Mouse (Mus musculus): ENCODE measurements around the gene Olfr1316. TPM values are rescaled to one million over a fixed set of nuclear protein-coding genes. Genes with fewer than 3 reads are reported as not detected.

Gene Olfr1316
- not detected in 2 replicates for total RNA-seq (2012; rRNA removed)

- Histone ChIP-seq H3K9me3 (ENCODE audit: control insufficient read depth, insufficient read depth, low read depth, low read length) (no peaks in the 10 kb centered on the region), H3K27ac (ENCODE audit: insufficient read depth, low read depth, low read length, poor library complexity, severe bottlenecking) (no peak within 1 kb of the TSS), H3K9ac (ENCODE audit: insufficient read depth, low read depth, low read length, poor library complexity, severe bottlenecking) (no peak within 1 kb of the TSS), H3K4me1 (ENCODE audit: control insufficient read depth in 2 of 2, insufficient read depth in 2 of 2, low read length in 2 of 2, poor library complexity in 1 of 2) (no peaks in the 10 kb centered on the region), H3K36me3 (ENCODE audit: control insufficient read depth, insufficient read depth, low read length, poor library complexity, severe bottlenecking) (no peaks in the 10 kb centered on the region), H3K4me3 (ENCODE audit: insufficient read depth in 1 of 2, low read depth in 1 of 2, low read length in 2 of 2, poor library complexity in 1 of 2, severe bottlenecking in 1 of 2) (no peak within 1 kb of the TSS)
- no peak for TF ChIP-seq MAFK (IDR thresholded peaks at IDR 0.05; ENCODE audit: insufficient read depth, low read depth, low read length)
- no peak for TF ChIP-seq CHD2 (IDR thresholded peaks at IDR 0.05; ENCODE audit: low read depth, low read length)
- no peak for TF ChIP-seq ZNF384 (IDR thresholded peaks at IDR 0.05; ENCODE audit: low read depth, low read length)
- TF ChIP-seq ZC3H11A (IDR thresholded peaks at IDR 0.05; ENCODE audit: borderline replicate concordance, low read depth, low read length): no peak
- no peak for TF ChIP-seq HCFC1 (IDR thresholded peaks at IDR 0.05; ENCODE audit: borderline replicate concordance, insufficient read depth, low read length)
- in situ Hi-C loops (cut with MboI; ENCODE audit: low sequenced_read_pairs in 2 of 2, unreplicated experiment in 2 of 2): no loop called here
- DNase-seq (ENCODE audit: low read depth, low spot score): no peak
Observed at GRCm38 (mm10) chr2:112134877-112135276, at the start of gene Olfr1316. Olfr1316 (minus strand) TSS chr2:112134977.

GRCm38 (mm10) chr2:112153898-112154297, 19.1 kb upstream of the Olfr1316 start, which contains the start of gene Olfr1318:
Olfr1318 (plus strand) TSS chr2:112154198.
- Histone ChIP-seq H3K36me3 (ENCODE audit: control insufficient read depth, insufficient read depth, low read length, poor library complexity, severe bottlenecking) (no peaks in the 10 kb centered on the region), H3K4me3 (ENCODE audit: insufficient read depth in 1 of 2, low read depth in 1 of 2, low read length in 2 of 2, poor library complexity in 1 of 2, severe bottlenecking in 1 of 2) (no peak within 1 kb of the TSS), H3K27ac (ENCODE audit: insufficient read depth, low read depth, low read length, poor library complexity, severe bottlenecking) (no peak within 1 kb of the TSS), H3K9me3 (ENCODE audit: control insufficient read depth, insufficient read depth, low read depth, low read length) (peaks cover 1% of the 10 kb centered on the region; the same call in 1 of the 2 replicates), H3K9ac (ENCODE audit: insufficient read depth, low read depth, low read length, poor library complexity, severe bottlenecking) (no peak within 1 kb of the TSS), H3K4me1 (ENCODE audit: control insufficient read depth in 2 of 2, insufficient read depth in 2 of 2, low read length in 2 of 2, poor library complexity in 1 of 2) (no peaks in the 10 kb centered on the region)
- in situ Hi-C loops (cut with MboI; ENCODE audit: low sequenced_read_pairs in 2 of 2, unreplicated experiment in 2 of 2): no loop called here
- no peak for TF ChIP-seq MAFK (IDR thresholded peaks at IDR 0.05; ENCODE audit: insufficient read depth, low read depth, low read length)
- no peak for TF ChIP-seq HCFC1 (IDR thresholded peaks at IDR 0.05; ENCODE audit: borderline replicate concordance, insufficient read depth, low read length)
- no peak for TF ChIP-seq CHD2 (IDR thresholded peaks at IDR 0.05; ENCODE audit: low read depth, low read length)
- TF ChIP-seq ZC3H11A (IDR thresholded peaks at IDR 0.05; ENCODE audit: borderline replicate concordance, low read depth, low read length): no peak
- TF ChIP-seq ZNF384 (IDR thresholded peaks at IDR 0.05; ENCODE audit: low read depth, low read length): no peak
- no peak for DNase-seq (ENCODE audit: low read depth, low spot score)

- in situ Hi-C loops (cut with MboI; ENCODE audit: low sequenced_read_pairs in 2 of 2, unreplicated experiment in 2 of 2): no loop called here
- H3K4me1 ChIP-seq (ENCODE audit: control insufficient read depth in 2 of 2, insufficient read depth in 2 of 2, low read length in 2 of 2, poor library complexity in 1 of 2): no peaks in the 10 kb centered on the region
Observed at GRCm38 (mm10) chr2:112140029-112140428, 5.3 kb upstream of the Olfr1316 start, which contains the start of gene Olfr1317. Olfr1317 (plus strand) TSS chr2:112140329.

GRCm38 (mm10) chr2:112115340-112115739, 19.4 kb downstream of the Olfr1316 start, which contains the start of gene Olfr1315-ps1:
Olfr1315-ps1 (minus strand) TSS chr2:112115440.
- H3K4me1 ChIP-seq (ENCODE audit: control insufficient read depth in 2 of 2, insufficient read depth in 2 of 2, low read length in 2 of 2, poor library complexity in 1 of 2): no peaks in the 10 kb centered on the region
- TF ChIP-seq ZNF384 (IDR thresholded peaks at IDR 0.05; ENCODE audit: low read depth, low read length): no peak
- no peak for TF ChIP-seq MAFK (IDR thresholded peaks at IDR 0.05; ENCODE audit: insufficient read depth, low read depth, low read length)
- no peak for TF ChIP-seq HCFC1 (IDR thresholded peaks at IDR 0.05; ENCODE audit: borderline replicate concordance, insufficient read depth, low read length)
- no peak for TF ChIP-seq ZC3H11A (IDR thresholded peaks at IDR 0.05; ENCODE audit: borderline replicate concordance, low read depth, low read length)
- TF ChIP-seq CHD2 (IDR thresholded peaks at IDR 0.05; ENCODE audit: low read depth, low read length): no peak
- H3K4me3 ChIP-seq (ENCODE audit: insufficient read depth in 1 of 2, low read depth in 1 of 2, low read length in 2 of 2, poor library complexity in 1 of 2, severe bottlenecking in 1 of 2): no peak within 1 kb of the TSS
- DNase-seq (ENCODE audit: low read depth, low spot score): no peak
- no peak within 1 kb of the TSS for H3K9ac ChIP-seq (ENCODE audit: insufficient read depth, low read depth, low read length, poor library complexity, severe bottlenecking)
- in situ Hi-C loops (cut with MboI; ENCODE audit: low sequenced_read_pairs in 2 of 2, unreplicated experiment in 2 of 2): no loop called here
- no peak within 1 kb of the TSS for H3K27ac ChIP-seq (ENCODE audit: insufficient read depth, low read depth, low read length, poor library complexity, severe bottlenecking)
- H3K9me3 ChIP-seq (ENCODE audit: control insufficient read depth, insufficient read depth, low read depth, low read length): no peaks in the 10 kb centered on the region
- H3K36me3 ChIP-seq (ENCODE audit: control insufficient read depth, insufficient read depth, low read length, poor library complexity, severe bottlenecking): no peaks in the 10 kb centered on the region

More at GRCm38 (mm10) chr2:112140029-112140428, 5.3 kb upstream of the Olfr1316 start, which contains the start of gene Olfr1317:
- no peak within 1 kb of the TSS for H3K4me3 ChIP-seq (ENCODE audit: insufficient read depth in 1 of 2, low read depth in 1 of 2, low read length in 2 of 2, poor library complexity in 1 of 2, severe bottlenecking in 1 of 2)
- H3K9ac ChIP-seq (ENCODE audit: insufficient read depth, low read depth, low read length, poor library complexity, severe bottlenecking): no peak within 1 kb of the TSS
- no peaks in the 10 kb centered on the region for H3K36me3 ChIP-seq (ENCODE audit: control insufficient read depth, insufficient read depth, low read length, poor library complexity, severe bottlenecking)
- H3K27ac ChIP-seq (ENCODE audit: insufficient read depth, low read depth, low read length, poor library complexity, severe bottlenecking): no peak within 1 kb of the TSS
- TF ChIP-seq CHD2 (IDR thresholded peaks at IDR 0.05; ENCODE audit: low read depth, low read length) (no peak), MAFK (IDR thresholded peaks at IDR 0.05; ENCODE audit: insufficient read depth, low read depth, low read length) (no peak), ZNF384 (IDR thresholded peaks at IDR 0.05; ENCODE audit: low read depth, low read length) (no peak), ZC3H11A (IDR thresholded peaks at IDR 0.05; ENCODE audit: borderline replicate concordance, low read depth, low read length) (no peak), HCFC1 (IDR thresholded peaks at IDR 0.05; ENCODE audit: borderline replicate concordance, insufficient read depth, low read length) (no peak)
- DNase-seq (ENCODE audit: low read depth, low spot score): no peak
- H3K9me3 ChIP-seq (ENCODE audit: control insufficient read depth, insufficient read depth, low read depth, low read length): no peaks in the 10 kb centered on the region

All from ES-E14 (cell line).